ENCODE assay signal across 9 mouse cellular contexts in genomic region chr13:60123174-60123587, GRCm38 (mm10). TPM values are rescaled to one million over a fixed set of nuclear protein-coding genes. Genes with fewer than 3 reads are reported as not detected.
DNase-seq lines count a peak whose midpoint lies in the region; ATAC-seq lines count a peak whose summit lies in the region.
"Had no signal": no experiment of that assay in that cellular context is flagged by ENCODE, and none has a peak within 500 bp of the region (broad histone marks: within the 10 kb centered on the region; RNA-seq: fewer than 3 reads in every experiment).

No protein-coding gene starts in this region.

- no peaks in the 10 kb centered on the region for H3K36me3 ChIP-seq in heart, embryonic 16.5 days (ENCODE audit: control insufficient read depth, insufficient read depth)
- H3K36me3 ChIP-seq in hindbrain, embryonic 15.5 days: no peaks in the 10 kb centered on the region

- H3K4me1 ChIP-seq in heart, embryonic 16.5 days (ENCODE audit: control insufficient read depth, insufficient read depth, low read length): peaks cover 12% of the 10 kb centered on the region; the same call in 1 of the 2 replicates
- peaks cover 28% of the 10 kb centered on the region for H3K4me1 ChIP-seq in hindbrain, embryonic 15.5 days (replicated peaks)

- H3K9me3 ChIP-seq in heart, embryonic 16.5 days (replicated peaks; ENCODE audit: control insufficient read depth, low read length): no peaks in the 10 kb centered on the region
- H3K9me3 ChIP-seq in hindbrain, embryonic 15.5 days: no peaks in the 10 kb centered on the region; the same call in 1 of the 2 replicates

- 0 out of 2 replicates have a peak, but pooled peaks cover 2% of the 10 kb centered on the region for H3K27me3 ChIP-seq in heart, embryonic 16.5 days (ENCODE audit: control insufficient read depth, insufficient read depth, low read length)
- peaks cover 2% of the 10 kb centered on the region; the same call in 1 of the 2 replicates for H3K27me3 ChIP-seq in hindbrain, embryonic 15.5 days

- no peak for DNase-seq in heart, adult 9 months (ENCODE audit: low spot score in 2 of 2)
- peak; percentile 59 for DNase-seq in Muller cell, postnatal 12 days (ENCODE audit: inconsistent ontology term)
- DNase-seq in R1 (ENCODE audit: low read depth, low spot score): peak; percentile 6
- no peak for DNase-seq in ovary, postnatal 10 days (ENCODE audit: low spot score)
- no peak for DNase-seq in layer of hippocampus, postnatal 14 days (ENCODE audit: low spot score in 2 of 2)

- WGBS in heart, embryonic 16.5 days: 27% methylated on average over 6 of the region's 6 CpGs
- WGBS in hindbrain, embryonic 15.5 days: 36% methylated on average over 6 of the region's 6 CpGs

- H3K9ac ChIP-seq in heart, embryonic 16.5 days (ENCODE audit: low read length): peak overlapping the region; percentile 31; the same call in 1 of the 2 replicates
- no peak overlapping the region for H3K9ac ChIP-seq in hindbrain, embryonic 15.5 days

- peak overlapping the region; percentile 17; the same call in 1 of the 2 replicates for H3K4me3 ChIP-seq in heart, embryonic 16.5 days (ENCODE audit: low read length)
- no peak overlapping the region for H3K4me3 ChIP-seq in hindbrain, embryonic 15.5 days

- H3K27ac ChIP-seq in heart, embryonic 16.5 days (ENCODE audit: low read length): no peak overlapping the region
- H3K27ac ChIP-seq in hindbrain, embryonic 15.5 days (replicated peaks): no peak overlapping the region
- H3K27ac ChIP-seq: macrophage had no signal

- no peak for ATAC-seq in heart, embryonic 16.5 days (replicated peaks; ENCODE audit: extremely low read depth, insufficient read depth, low FRiP score)
- ATAC-seq in hindbrain, embryonic 15.5 days (ENCODE audit: low FRiP score, low read depth): 0 out of 2 replicates have a peak, but pooled peaks have one; percentile 29

- peak overlapping the region; percentile 45 for H3K4me2 ChIP-seq in heart, embryonic 16.5 days (ENCODE audit: low read depth, low read length)
- peak overlapping the region; percentile 21 for H3K4me2 ChIP-seq in hindbrain, embryonic 15.5 days

RNA-seq across cellular contexts. Expression of gene Gas1, which starts 54.0 kb away (rescaled TPM):
- 23.1 and 26.2 TPM in 2 replicates for polyA plus RNA-seq in heart, embryonic 16.5 days (2015; fragmentation: Nextera tagmentation; extraction: Ambion mirVana)
- polyA plus RNA-seq in hindbrain, embryonic 15.5 days (2015; fragmentation: Nextera tagmentation; extraction: Ambion mirVana): 24.8 and 28.7 TPM in 2 replicates
- total RNA-seq in layer of hippocampus, postnatal 14 days (2021): 10 to 100 TPM; 11.5 to 11.8 TPM
- total RNA-seq: common myeloid progenitor, adult 5-6 weeks had no signal

Comparison
In these comparisons a context has a peak if more than half of its experiments do, and no peak if none do; other contexts are left out.
1. DNase-seq: peak in Muller cell, postnatal 12 days (single experiment) and R1 (single experiment); none in heart, adult 9 months (0 of 2), ovary, postnatal 10 days (single experiment) and layer of hippocampus, postnatal 14 days (0 of 2).